Mouse (Mus musculus) adipose tissue, adult 10 weeks (tissue): ENCODE measurements around the gene Nipbl. TPM values are rescaled to one million over a fixed set of nuclear protein-coding genes. Genes with fewer than 3 reads are reported as not detected.

ENCODE experiments used
- polyA plus RNA-seq: library from polyadenylated mRNA; stranded (reverse); fragments of 350-450 nt; fragmentation: Illumina TruSeq; extraction: RNeasy Lipid Tissue Mini Kit (QIAGEN cat#74804); gene quantifications from one replicate; pipeline ENCODE4 v1.2.3, GENCODE M21; 2014; ENCODE audit warnings: low read depth, low replicate concordance

Gene Nipbl
- polyA plus RNA-seq = 15.9 TPM

GRCm38 (mm10) chr15:8443926-8444889, at the start of gene Nipbl:
Gene Nipbl, minus strand, starts transcription at chr15:8444463.

Other genes with a start within 250 kb of the Nipbl start
- not detected for gene Gm2310, start 75.5 kb upstream of the Nipbl start, polyA plus RNA-seq